Mouse (Mus musculus): ENCODE data around the gene Mrpl46. TPM values are rescaled to one million over a fixed set of nuclear protein-coding genes. Genes with fewer than 3 reads are reported as not detected.

Mrpl46 gene
- polyA plus RNA-seq, 1 experiment from 2014 or later = 68.6 TPM

- no peak overlapping the region for H3K9ac ChIP-seq
- 86% methylated on average over 15 of the region's 15 CpGs for WGBS
- no peak overlapping the region for H3K4me3 ChIP-seq (ENCODE audit: low read depth, low read length)
- H3K4me1 ChIP-seq (ENCODE audit: insufficient read depth) = no peaks in the 10 kb centered on the region
- H3K9me3 ChIP-seq (ENCODE audit: low read depth, low read length) = no peaks in the 10 kb centered on the region
- H3K4me2 ChIP-seq = no peak overlapping the region
- DNase-seq = peak; percentile 81
- H3K27me3 ChIP-seq (ENCODE audit: insufficient read depth, low read length) = no peaks in the 10 kb centered on the region
- peaks cover 40% of the 10 kb centered on the region for H3K36me3 ChIP-seq (ENCODE audit: insufficient read depth)
- H3K27ac ChIP-seq (ENCODE audit: low read depth) = no peak overlapping the region
- ATAC-seq (ENCODE audit: insufficient read depth) = peak; percentile 40; the same call in 1 of the 2 replicates
- TF ChIP-seq CTCF (IDR thresholded peaks at IDR 0.05; ENCODE audit: low read depth) = peak; percentile 88
These were observed 8.3 kb upstream of the Mrpl46 start for GRCm38 (mm10) chr7:78791359-78792222.

- Histone ChIP-seq H3K27me3 (ENCODE audit: insufficient read depth, low read length) (no peaks in the 10 kb centered on the region), H3K9ac (no peak overlapping the region), H3K4me2 (no peak overlapping the region), H3K4me1 (ENCODE audit: insufficient read depth) (no peaks in the 10 kb centered on the region), H3K36me3 (ENCODE audit: insufficient read depth) (peaks cover 46% of the 10 kb centered on the region), H3K9me3 (ENCODE audit: low read depth, low read length) (no peaks in the 10 kb centered on the region), H3K4me3 (ENCODE audit: low read depth, low read length) (no peak overlapping the region), H3K27ac (ENCODE audit: low read depth) (no peak overlapping the region)
- WGBS = 89% methylated on average over 12 of the region's 12 CpGs
- no peak for ATAC-seq (ENCODE audit: insufficient read depth)
- no peak for TF ChIP-seq CTCF (IDR thresholded peaks at IDR 0.05; ENCODE audit: low read depth)
- no peak for DNase-seq
These were observed 4.6 kb upstream of the Mrpl46 start for GRCm38 (mm10) chr7:78787793-78788380.

GRCm38 (mm10) chr7:78785906-78786305, 2.6 kb upstream of the Mrpl46 start:
- DNase-seq = no peak
- H3K27me3 ChIP-seq (ENCODE audit: insufficient read depth, low read length) = no peaks in the 10 kb centered on the region
- 63% methylated on average over 5 of the region's 5 CpGs for WGBS
- peaks cover 30% of the 10 kb centered on the region for H3K36me3 ChIP-seq (ENCODE audit: insufficient read depth)
- H3K4me1 ChIP-seq (ENCODE audit: insufficient read depth) = peaks cover 4% of the 10 kb centered on the region
- H3K9ac ChIP-seq = no peak overlapping the region
- H3K9me3 ChIP-seq (ENCODE audit: low read depth, low read length) = no peaks in the 10 kb centered on the region
- no peak for ATAC-seq (ENCODE audit: insufficient read depth)
- no peak for TF ChIP-seq CTCF (IDR thresholded peaks at IDR 0.05; ENCODE audit: low read depth)
- no peak overlapping the region for H3K27ac ChIP-seq (ENCODE audit: low read depth)
- no peak overlapping the region for H3K4me2 ChIP-seq
- no peak overlapping the region for H3K4me3 ChIP-seq (ENCODE audit: low read depth, low read length)

GRCm38 (mm10) chr7:78778741-78779140, 4.6 kb downstream of the Mrpl46 start:
- Histone ChIP-seq H3K9ac (no peak overlapping the region), H3K36me3 (ENCODE audit: insufficient read depth) (peaks cover 58% of the 10 kb centered on the region), H3K9me3 (ENCODE audit: low read depth, low read length) (no peaks in the 10 kb centered on the region), H3K4me2 (no peak overlapping the region), H3K4me1 (ENCODE audit: insufficient read depth) (peaks cover 4% of the 10 kb centered on the region), H3K4me3 (ENCODE audit: low read depth, low read length) (no peak overlapping the region), H3K27me3 (ENCODE audit: insufficient read depth, low read length) (no peaks in the 10 kb centered on the region), H3K27ac (ENCODE audit: low read depth) (no peak overlapping the region)
- WGBS = 84% methylated on average over 5 of the region's 5 CpGs
- no peak for TF ChIP-seq CTCF (IDR thresholded peaks at IDR 0.05; ENCODE audit: low read depth)
- ATAC-seq (ENCODE audit: insufficient read depth) = no peak
- no peak for DNase-seq

GRCm38 (mm10) chr7:78770936-78771335, 12.4 kb downstream of the Mrpl46 start:
- no peak for TF ChIP-seq CTCF (IDR thresholded peaks at IDR 0.05; ENCODE audit: low read depth)
- H3K36me3 ChIP-seq (ENCODE audit: insufficient read depth) = peaks cover 31% of the 10 kb centered on the region
- no peaks in the 10 kb centered on the region for H3K9me3 ChIP-seq (ENCODE audit: low read depth, low read length)
- H3K27ac ChIP-seq (ENCODE audit: low read depth) = no peak overlapping the region
- no peak overlapping the region for H3K4me3 ChIP-seq (ENCODE audit: low read depth, low read length)
- DNase-seq = no peak
- WGBS = 84% methylated on average over 5 of the region's 5 CpGs
- ATAC-seq (ENCODE audit: insufficient read depth) = no peak
- no peak overlapping the region for H3K9ac ChIP-seq
- no peaks in the 10 kb centered on the region for H3K27me3 ChIP-seq (ENCODE audit: insufficient read depth, low read length)
- H3K4me1 ChIP-seq (ENCODE audit: insufficient read depth) = peaks cover 4% of the 10 kb centered on the region
- H3K4me2 ChIP-seq = no peak overlapping the region

GRCm38 (mm10) chr7:78769075-78769652, 14.2 kb downstream of the Mrpl46 start:
- Histone ChIP-seq H3K27me3 (ENCODE audit: insufficient read depth, low read length) (no peaks in the 10 kb centered on the region), H3K27ac (ENCODE audit: low read depth) (no peak overlapping the region), H3K4me2 (no peak overlapping the region), H3K9me3 (ENCODE audit: low read depth, low read length) (no peaks in the 10 kb centered on the region), H3K9ac (no peak overlapping the region), H3K36me3 (ENCODE audit: insufficient read depth) (peaks cover 15% of the 10 kb centered on the region; the same call in 1 of the 2 replicates), H3K4me1 (ENCODE audit: insufficient read depth) (peaks cover 4% of the 10 kb centered on the region), H3K4me3 (ENCODE audit: low read depth, low read length) (no peak overlapping the region)
- ATAC-seq (ENCODE audit: insufficient read depth) (peak; percentile 69), DNase-seq (peak; percentile 60)
- no peak for TF ChIP-seq CTCF (IDR thresholded peaks at IDR 0.05; ENCODE audit: low read depth)
- 19% methylated on average over 7 of the region's 7 CpGs for WGBS
